ENCODE assay signal across 25 mouse cellular contexts in genomic region chr10:86043651-86044050, GRCm38 (mm10). TPM values are rescaled to one million over a fixed set of nuclear protein-coding genes. Genes with fewer than 3 reads are reported as not detected.
A peak's percentile ranks its signal among the peaks of the same experiment; 100 is the strongest.
DNase-seq lines count a peak whose midpoint lies in the region; TF ChIP-seq lines count a peak whose summit lies in the region.
"Had no signal": no experiment of that assay in that cellular context is flagged by ENCODE, and none has a peak within 500 bp of the region (broad histone marks: within the 10 kb centered on the region; RNA-seq: fewer than 3 reads in every experiment).

No protein-coding gene starts in this region.

- no peak overlapping the region for H3K27ac ChIP-seq in kidney, adult 2 months (ENCODE audit: insufficient read depth, low read depth, low read length)
- H3K27ac ChIP-seq: forebrain, embryonic 10.5 days; forebrain, embryonic 13.5 days; gastrocnemius, adult 2 months; heart, embryonic 15.5 days; hindbrain, embryonic 12.5 days; hindbrain, embryonic 15.5 days had no signal

- TF ChIP-seq POLR2A in kidney, adult 2 months (IDR thresholded peaks at IDR 0.05; ENCODE audit: low read depth, low read length): no peak

- intact Hi-C loops in heart, postnatal 14 days (cut with DNase I): no loop called here

- no peaks in the 10 kb centered on the region for H3K27me3 ChIP-seq in kidney, adult 2 months (replicated peaks; ENCODE audit: control insufficient read depth, insufficient read depth, low read length)
- H3K27me3 ChIP-seq: forebrain, embryonic 13.5 days; heart, embryonic 12.5 days; heart, embryonic 15.5 days; hindbrain, embryonic 12.5 days; hindbrain, embryonic 15.5 days had no signal

- DNase-seq in cerebellum, postnatal 10 days: peak; percentile 62 to 76
- DNase-seq in cerebellum, postnatal 4 days (ENCODE audit: low spot score in 2 of 2): no peak
- DNase-seq in heart, adult 11 months: peak; percentile 31
- no peak for DNase-seq in heart, postnatal 14 days
- peak; percentile 1 for DNase-seq in kidney, adult 18-20 months
- DNase-seq in kidney, adult 2 months: no peak
- peak; percentile 67 for DNase-seq in brain, adult 2 months (ENCODE audit: low read depth, low spot score)
- DNase-seq: adrenal gland, adult 8-10 months; adrenal gland, postnatal 25 days; gastrocnemius, adult 2 months; gastrocnemius, postnatal 14 days; heart, adult 18-20 months; heart, postnatal 10 days; heart, postnatal 4 days had no signal

- no peak overlapping the region for H3K4me3 ChIP-seq in kidney, adult 2 months (ENCODE audit: insufficient read depth, low read depth, low read length)
- H3K4me3 ChIP-seq: forebrain, embryonic 10.5 days; forebrain, embryonic 13.5 days; gastrocnemius, adult 2 months; heart, embryonic 12.5 days; heart, embryonic 15.5 days; hindbrain, embryonic 12.5 days; hindbrain, embryonic 15.5 days had no signal

- 79% methylated on average over 4 of the region's 4 CpGs for WGBS in kidney, adult 2 months

- TF ChIP-seq CTCF in kidney, adult 2 months (conservative IDR thresholded peaks at IDR 0.05; ENCODE audit: insufficient read depth, insufficient read length, low read depth, low read length): no peak

- no peaks in the 10 kb centered on the region; the same call in 1 of the 2 replicates for H3K4me1 ChIP-seq in kidney, adult 2 months (ENCODE audit: control insufficient read depth, insufficient read depth, low read length)
- H3K4me1 ChIP-seq: forebrain, embryonic 10.5 days; forebrain, embryonic 13.5 days; heart, embryonic 12.5 days; heart, embryonic 15.5 days; hindbrain, embryonic 12.5 days; hindbrain, embryonic 15.5 days had no signal

- peaks cover 13% of the 10 kb centered on the region for H3K36me3 ChIP-seq in kidney, adult 2 months (ENCODE audit: control insufficient read depth, insufficient read depth, low read length)
- H3K36me3 ChIP-seq: hindbrain, embryonic 12.5 days had no signal

RNA-seq across cellular contexts. Expression of gene Fbxo7, which starts 21.9 kb away (rescaled TPM):
- total RNA-seq in heart, postnatal 14 days (2021): 10 to 100 TPM; 14.4 to 15.3 TPM
- 81.5 and 81.6 TPM in 2 replicates for polyA plus RNA-seq in kidney, adult 2 months (2012; rRNA removed)

RNA-seq across cellular contexts. Expression of gene Bpifc, which starts 32.0 kb away (rescaled TPM):
- total RNA-seq in heart, postnatal 14 days (2021): not detected
- polyA plus RNA-seq in kidney, adult 2 months (2012; rRNA removed): 0.08 and 0.11 TPM in 2 replicates
- total RNA-seq: ES-E14; gastrocnemius, adult 2 months; gastrocnemius, postnatal 14 days; gastrocnemius, postnatal 4 days; heart, adult 18-20 months; heart, postnatal 10 days; heart, postnatal 4 days had no signal
- polyA plus RNA-seq: embryonic facial prominence, embryonic 11.5 days; forebrain, embryonic 10.5 days; forebrain, embryonic 13.5 days; forebrain, embryonic 16.5 days; heart, embryonic 12.5 days; heart, embryonic 15.5 days; hindbrain, embryonic 12.5 days; hindbrain, embryonic 15.5 days; intestine, embryonic 16.5 days had no signal

Comparison
In these comparisons a context has a peak if more than half of its experiments do, and no peak if none do; other contexts are left out.
1. DNase-seq: peak in cerebellum, postnatal 10 days (2 of 2), heart, adult 11 months (single experiment), kidney, adult 18-20 months (single experiment) and brain, adult 2 months (single experiment); none in cerebellum, postnatal 4 days (0 of 2), heart, postnatal 14 days (0 of 2) and kidney, adult 2 months (single experiment).